Mouse (Mus musculus) left cerebral cortex, postnatal 14 days (tissue): ENCODE measurements at regions not wholly inside any gene's neighbourhood (a gene's known extent, or its start where the extent isn't known, plus 50 kb on each side); places are given as distances from the start of the nearest gene placed in this dataset.

Experiments used
- DNase-seq, 2 experiments: peaks; one replicate each; pipeline ENCODE4 v3.0.0; 2021 to 2022; ENCODE audit warnings: low spot score in 2 of 2, mixed read lengths in 1 of 2
- intact Hi-C: fragments of 180-260 bp; cut with DNase I; formaldehyde crosslinking; loops from one replicate; pipeline ENCODE4 v1.15.1; 2025

GRCm38 (mm10) chr1:119321799-119322198 is 100.2 kb downstream of the Inhbb start:
- no peak for DNase-seq
- intact Hi-C loops = no loop called here

GRCm38 (mm10) chr1:119317006-119317405 is 105.0 kb downstream of the Inhbb start:
- no peak for DNase-seq
- intact Hi-C loops = no loop called here

GRCm38 (mm10) chr1:119308719-119309365 is 113.2 kb downstream of the Inhbb start:
- no peak for DNase-seq
- intact Hi-C loops = no loop called here

- DNase-seq = no peak
- intact Hi-C loops = no loop called here
These were observed 116.6 kb downstream of the Inhbb start for GRCm38 (mm10) chr1:119305315-119305976.

- no peak for DNase-seq
- intact Hi-C loops = no loop called here
These were observed 117.5 kb downstream of the Inhbb start for GRCm38 (mm10) chr1:119304470-119304980.

GRCm38 (mm10) chr1:119302349-119302995 is 119.6 kb downstream of the Inhbb start:
- intact Hi-C loops = no loop called here
- DNase-seq = no peak

GRCm38 (mm10) chr1:119301931-119302330 is 120.1 kb downstream of the Inhbb start:
- intact Hi-C loops = no loop called here
- DNase-seq = no peak

- intact Hi-C loops = no loop called here
These were observed 120.8 kb downstream of the Inhbb start for GRCm38 (mm10) chr1:119301258-119301657.

GRCm38 (mm10) chr1:119299842-119300752 is 122.0 kb downstream of the Inhbb start:
- DNase-seq = no peak
- intact Hi-C loops = no loop called here

More at GRCm38 (mm10) chr1:119301258-119301657, 120.8 kb downstream of the Inhbb start:
- DNase-seq = no peak

- intact Hi-C loops = no loop called here
- DNase-seq = no peak
These were observed 123.3 kb downstream of the Inhbb start for GRCm38 (mm10) chr1:119298696-119299230.

- DNase-seq = no peak
- intact Hi-C loops = no loop called here
These were observed 126.9 kb downstream of the Inhbb start for GRCm38 (mm10) chr1:119295121-119295520.

- no peak for DNase-seq
- intact Hi-C loops = no loop called here
These were observed 128.2 kb downstream of the Inhbb start for GRCm38 (mm10) chr1:119293839-119294238.

GRCm38 (mm10) chr1:119292216-119292615 is 129.8 kb downstream of the Inhbb start:
- intact Hi-C loops = no loop called here
- DNase-seq = no peak

- intact Hi-C loops = no loop called here
- DNase-seq = no peak
These were observed 131.7 kb downstream of the Inhbb start for GRCm38 (mm10) chr1:119290165-119290916.

GRCm38 (mm10) chr1:119289516-119290164 is 132.4 kb downstream of the Inhbb start:
- DNase-seq = no peak

GRCm38 (mm10) chr1:119282416-119282815 is 139.6 kb downstream of the Inhbb start:
- DNase-seq = no peak
- intact Hi-C loops = no loop called here

More at GRCm38 (mm10) chr1:119289516-119290164, 132.4 kb downstream of the Inhbb start:
- intact Hi-C loops = no loop called here

- intact Hi-C loops = no loop called here
- no peak for DNase-seq
These were observed 142.8 kb downstream of the Inhbb start for GRCm38 (mm10) chr1:119279261-119279660.
